Mouse (Mus musculus): ENCODE measurements at regions not wholly inside any gene's neighbourhood (a gene's known extent, or its start where the extent isn't known, plus 50 kb on each side); places are given as distances from the start of the nearest gene placed in this dataset.
"Not testable (repeated sequence)": the region's sequence is repeated elsewhere in the genome, so short reads cannot be mapped to it uniquely, and the experiment has no call there.

DNA sequence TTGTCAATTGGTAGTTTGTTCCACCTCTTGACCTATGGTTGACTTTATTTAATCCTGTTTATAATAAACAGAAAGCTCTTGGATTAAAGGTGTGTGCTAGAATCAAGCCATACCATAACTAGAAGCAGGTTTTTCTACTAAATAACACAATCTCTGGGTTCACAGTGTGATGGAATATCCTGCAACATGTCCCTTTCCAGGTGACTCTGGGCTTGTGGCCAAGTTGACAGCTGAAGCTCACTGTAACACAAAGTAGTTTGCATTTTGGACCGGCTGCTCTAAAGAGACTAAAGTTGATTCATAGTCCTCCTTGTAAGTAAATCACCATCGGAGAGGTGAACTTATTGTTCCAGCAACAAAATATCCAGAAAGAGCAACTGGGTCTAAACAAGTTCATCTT is 149.3 kb upstream of the Kctd3 start:
- DNase-seq (ENCODE audit: low spot score in 2 of 2): peak in 1 of 2 experiments; percentile 29

GRCm38 (mm10) chr1:189154376-189154775 is 146.7 kb upstream of the Kctd3 start:
- no peak for DNase-seq (ENCODE audit: low spot score in 2 of 2)

DNA sequence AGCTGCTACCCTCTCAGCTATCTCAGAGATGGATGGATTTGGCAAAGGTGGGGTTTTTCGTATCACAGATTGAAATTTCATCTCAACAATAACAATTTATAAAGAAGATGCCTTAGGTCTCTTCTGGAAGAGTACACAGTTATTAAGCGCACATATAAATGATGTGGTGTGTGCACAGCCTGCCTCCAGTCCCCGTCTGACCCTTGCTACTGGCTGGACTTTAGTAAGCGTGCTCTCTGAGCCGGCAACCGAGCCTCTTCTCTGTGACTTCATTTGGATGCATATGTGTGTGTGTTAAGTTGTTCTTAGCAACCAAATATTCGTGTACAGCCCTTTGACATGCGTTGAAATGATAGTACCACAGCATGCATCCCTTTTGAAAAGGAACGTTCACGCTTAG is 145.5 kb upstream of the Kctd3 start:
- DNase-seq (ENCODE audit: low spot score in 2 of 2): no peak

DNA sequence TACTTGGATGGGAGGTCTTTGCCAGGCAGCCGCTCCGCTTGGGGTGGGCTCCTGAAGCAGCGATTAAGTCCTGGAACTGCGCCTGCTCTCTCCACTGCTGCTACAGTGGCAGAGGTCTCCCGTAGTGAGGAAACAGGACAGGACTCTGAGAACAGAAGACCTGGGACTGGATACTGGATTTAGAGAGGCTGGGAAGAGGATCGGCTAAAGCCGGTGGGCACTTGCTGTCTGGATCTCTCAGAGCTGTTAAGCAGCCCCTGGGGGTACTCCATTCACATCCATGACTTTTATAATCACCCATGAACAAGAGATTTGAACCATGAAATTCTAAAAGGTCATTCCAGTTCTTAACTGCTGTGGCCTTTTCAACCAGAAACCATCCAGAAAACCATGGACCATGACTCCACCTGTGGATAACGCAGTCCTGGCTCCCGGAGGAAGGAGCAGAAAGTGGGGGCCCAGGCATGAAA is 135.4 kb upstream of the Kctd3 start:
- DNase-seq (ENCODE audit: low spot score in 2 of 2): no peak

GRCm38 (mm10) chr1:189142551-189142950 is 134.9 kb upstream of the Kctd3 start:
- no peak for DNase-seq (ENCODE audit: low spot score in 2 of 2)

DNA sequence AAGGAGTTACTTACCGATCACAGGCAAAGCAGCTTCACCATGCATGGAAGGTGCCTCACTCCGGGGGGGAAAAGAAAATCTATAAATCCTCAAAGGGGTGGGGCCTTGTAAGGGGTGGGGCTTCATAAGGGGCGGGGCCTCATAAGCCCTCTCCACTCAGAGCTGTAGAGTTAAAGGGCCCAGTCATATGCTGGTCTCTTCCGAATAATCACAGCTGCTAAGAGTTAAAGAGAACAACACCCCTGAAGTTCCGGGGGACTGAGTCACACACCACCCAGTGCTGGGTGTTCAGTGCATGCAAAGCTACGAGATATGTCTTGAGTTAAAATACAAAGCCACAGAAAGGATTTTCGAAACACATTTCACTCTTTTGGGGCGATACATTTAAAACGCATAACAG is 134.1 kb upstream of the Kctd3 start:
- no peak for DNase-seq (ENCODE audit: low spot score in 2 of 2)

DNA sequence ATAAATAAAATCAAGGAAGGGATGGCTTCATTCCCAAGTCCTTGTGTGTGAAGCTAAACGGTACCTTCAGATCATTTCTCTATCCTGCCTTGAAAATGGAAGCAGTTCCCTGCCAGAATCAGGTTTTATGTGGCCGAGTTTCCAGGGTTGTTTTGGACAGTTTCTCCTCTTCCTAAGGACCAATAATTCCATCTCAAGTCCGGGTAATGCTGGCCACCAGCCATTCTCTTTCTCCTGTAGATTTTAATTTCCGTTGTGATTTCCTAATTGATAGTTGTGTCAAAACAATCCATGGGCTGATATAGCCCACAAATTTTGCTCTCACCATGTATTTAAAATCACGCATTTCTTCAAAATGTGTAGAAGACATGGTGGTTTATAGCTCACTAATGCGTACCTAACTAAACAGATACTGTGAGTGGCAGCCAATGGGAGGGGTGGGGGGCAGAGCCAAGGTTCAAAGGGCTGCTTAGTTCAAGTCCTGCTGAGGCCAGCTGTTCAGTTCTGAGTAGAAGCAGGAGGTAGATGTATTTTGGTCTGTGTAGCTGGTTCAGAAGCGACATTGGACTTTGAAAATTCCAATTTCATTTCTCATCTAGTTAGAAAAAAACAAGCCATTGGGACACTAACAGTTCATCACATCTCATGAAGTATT is 129.2 kb upstream of the Kctd3 start:
- DNase-seq (ENCODE audit: low spot score in 2 of 2): no peak

- no peak for DNase-seq (ENCODE audit: low spot score in 2 of 2)
These were observed 128.2 kb upstream of the Kctd3 start for GRCm38 (mm10) chr1:189135826-189136225.

DNA sequence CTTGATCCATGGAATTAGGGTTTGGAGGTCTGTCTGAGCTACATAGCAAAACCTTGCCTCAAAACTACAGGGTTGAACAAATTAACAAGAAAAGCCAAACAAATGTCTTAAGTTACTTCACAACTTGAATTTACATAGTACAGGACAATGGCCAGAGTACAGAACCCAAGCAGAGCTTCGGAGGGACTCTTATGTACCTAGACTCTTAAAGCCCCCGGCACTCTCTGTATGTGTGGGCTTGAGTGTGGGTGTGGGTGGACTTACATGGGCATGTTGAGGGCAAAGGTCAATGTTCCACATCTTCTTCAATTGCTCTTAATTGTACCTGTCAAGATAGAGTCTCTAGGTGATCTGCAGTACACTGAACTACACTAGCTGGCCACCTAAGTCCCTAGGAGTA is 121.1 kb upstream of the Kctd3 start:
- no peak for DNase-seq (ENCODE audit: low spot score in 2 of 2)

DNA sequence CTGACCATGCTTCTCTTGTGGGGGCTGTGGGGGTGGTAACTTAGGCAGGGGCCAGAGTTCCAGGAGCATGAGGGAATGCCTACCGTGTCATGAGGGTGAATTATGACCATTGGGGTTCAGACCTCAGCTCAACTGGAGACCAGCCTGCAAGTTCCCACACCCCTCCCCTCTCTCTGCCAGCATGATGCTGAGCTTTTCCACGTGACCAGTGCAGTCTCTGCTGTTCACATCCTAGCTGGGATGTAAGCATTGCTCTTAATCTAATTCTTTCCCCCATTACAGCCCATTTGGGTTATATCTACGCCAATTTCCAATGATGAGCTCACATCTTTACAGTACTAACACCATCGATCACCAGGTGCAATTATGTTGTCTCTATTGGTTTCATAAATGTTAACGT is 120.6 kb upstream of the Kctd3 start:
- DNase-seq (ENCODE audit: low spot score in 2 of 2): not testable (repeated sequence)

DNA sequence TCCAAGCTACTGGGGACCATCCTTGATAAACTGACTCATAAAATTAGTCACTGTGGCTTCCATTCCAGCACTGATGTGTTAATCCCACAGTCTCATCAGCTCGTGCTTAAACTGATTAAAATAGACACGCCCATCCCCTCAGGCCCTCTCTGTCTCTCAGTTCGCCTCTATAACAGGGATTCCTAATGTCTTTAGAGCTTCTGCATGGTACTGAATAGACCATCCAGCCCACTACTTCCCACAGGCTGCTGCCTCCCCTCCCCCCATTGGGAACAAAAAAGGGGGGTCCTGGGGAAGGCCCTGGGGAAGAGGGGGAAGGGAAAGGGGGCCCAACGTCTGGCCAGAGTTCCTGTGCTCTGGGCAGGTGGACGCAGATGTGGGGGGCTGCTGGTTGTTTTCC is 119.7 kb upstream of the Kctd3 start:
- no peak for DNase-seq (ENCODE audit: low spot score in 2 of 2)

- DNase-seq (ENCODE audit: low spot score in 2 of 2): peak; percentile 21 to 39
These were observed 112.5 kb upstream of the Kctd3 start for GRCm38 (mm10) chr1:189119941-189120735.

- DNase-seq (ENCODE audit: low spot score in 2 of 2): not testable (repeated sequence)
These were observed 111.4 kb upstream of the Kctd3 start for GRCm38 (mm10) chr1:189119005-189119404.

- no peak for DNase-seq (ENCODE audit: low spot score in 2 of 2)
These were observed 110.9 kb upstream of the Kctd3 start for GRCm38 (mm10) chr1:189118582-189118981.

GRCm38 (mm10) chr1:189115914-189116313 is 108.3 kb upstream of the Kctd3 start:
- no peak for DNase-seq (ENCODE audit: low spot score in 2 of 2)

- no peak for DNase-seq (ENCODE audit: low spot score in 2 of 2)
These were observed 107.6 kb upstream of the Kctd3 start for GRCm38 (mm10) chr1:189115279-189115678.

DNA sequence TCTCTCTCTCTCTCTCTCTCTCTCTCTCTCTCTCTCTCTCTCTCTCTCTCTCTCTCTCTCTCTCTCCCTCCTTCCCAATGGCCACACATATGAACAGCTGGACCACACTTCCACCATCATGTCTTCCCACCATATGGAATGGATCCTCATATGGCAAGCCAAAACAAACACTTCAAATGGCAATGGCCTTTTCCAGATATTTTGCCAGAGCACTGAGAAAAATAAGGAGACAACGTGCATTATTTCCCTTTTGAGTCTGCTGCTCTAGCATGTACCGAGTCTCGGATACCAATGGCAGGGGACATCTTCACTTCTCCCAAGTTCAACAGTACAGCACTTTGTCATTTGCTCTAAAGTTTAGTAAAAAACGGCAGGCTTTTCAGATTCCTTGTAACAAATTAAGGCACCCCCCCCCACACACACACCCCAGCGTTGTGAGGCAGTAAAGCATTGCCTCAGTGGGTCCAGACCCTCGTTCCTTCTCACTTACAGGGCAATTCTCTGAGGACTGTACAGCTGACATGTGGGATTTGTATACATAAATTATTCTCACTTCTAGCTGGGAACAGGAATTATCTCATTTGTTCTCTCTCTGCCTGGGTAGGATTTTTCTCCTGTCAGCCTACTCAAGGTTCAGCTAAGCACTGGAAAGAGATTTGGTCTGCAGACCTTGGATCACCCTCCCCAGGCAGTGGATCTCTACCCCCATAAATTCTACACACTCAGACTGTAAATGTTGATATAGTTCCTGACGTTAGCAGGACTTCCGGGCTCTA is 100.8 kb upstream of the Kctd3 start:
- DNase-seq (ENCODE audit: low spot score in 2 of 2): no peak

DNA sequence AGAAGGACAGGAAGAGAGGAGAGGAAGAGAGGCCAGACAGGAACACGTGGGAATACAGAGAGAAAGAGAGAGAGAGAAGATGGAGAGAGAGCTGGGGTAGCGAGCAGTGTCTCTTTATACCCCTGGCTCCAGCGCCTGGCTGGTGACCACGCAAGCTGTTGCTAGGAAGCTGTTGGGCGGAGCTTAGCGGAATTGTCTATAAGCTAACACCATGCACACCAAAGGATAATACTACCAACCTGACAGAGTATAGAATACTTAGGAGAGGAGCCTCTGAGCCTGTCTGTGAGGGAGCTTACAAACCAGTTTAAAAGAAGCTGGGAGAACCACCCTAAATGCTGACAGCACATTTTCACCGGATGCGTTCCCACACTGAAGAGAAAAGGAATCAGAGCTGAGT is 100.2 kb upstream of the Kctd3 start:
- DNase-seq (ENCODE audit: low spot score in 2 of 2): peak; percentile 33 to 44

DNA sequence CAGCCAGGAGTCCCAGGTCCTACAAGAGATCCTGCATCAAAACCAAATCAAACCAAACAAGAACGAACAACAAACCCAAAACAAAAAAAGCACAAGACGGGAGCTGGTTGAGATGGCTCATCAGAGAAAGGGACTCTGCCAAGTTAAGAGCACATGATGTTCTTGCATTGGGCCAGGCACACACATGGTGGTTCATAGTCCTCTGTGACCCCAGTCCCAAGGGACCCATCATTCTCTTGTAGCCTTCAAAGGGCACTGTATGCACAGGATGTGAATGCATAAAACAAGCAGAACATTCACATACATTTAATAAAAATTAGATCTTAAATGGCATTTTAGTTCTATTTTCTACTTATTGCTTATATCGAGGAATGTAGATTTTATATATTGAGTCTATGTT is 99.5 kb upstream of the Kctd3 start:
- no peak for DNase-seq (ENCODE audit: low spot score in 2 of 2)

DNA sequence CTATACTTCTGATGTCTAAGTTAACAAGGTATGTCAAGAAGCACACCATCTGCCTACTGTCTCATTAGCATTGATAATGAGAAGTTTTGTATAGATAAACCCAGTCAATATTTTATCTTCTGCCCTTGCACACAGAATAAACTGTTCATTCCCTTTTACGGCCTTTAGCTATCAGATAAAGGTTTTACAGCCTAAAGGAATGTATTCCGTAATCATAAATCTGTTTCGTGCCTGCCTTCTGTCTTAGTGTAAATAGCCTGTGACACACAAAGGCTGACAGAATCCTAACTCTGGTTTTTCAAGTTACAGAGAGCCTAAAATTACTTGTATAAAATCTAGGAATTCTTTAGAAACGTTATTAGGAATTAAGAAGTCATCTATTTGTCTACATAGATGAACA is 97.6 kb upstream of the Kctd3 start:
- no peak for DNase-seq (ENCODE audit: low spot score in 2 of 2)

GRCm38 (mm10) chr1:189102781-189103180 is 95.1 kb upstream of the Kctd3 start:
- DNase-seq (ENCODE audit: low spot score in 2 of 2): no peak

DNA sequence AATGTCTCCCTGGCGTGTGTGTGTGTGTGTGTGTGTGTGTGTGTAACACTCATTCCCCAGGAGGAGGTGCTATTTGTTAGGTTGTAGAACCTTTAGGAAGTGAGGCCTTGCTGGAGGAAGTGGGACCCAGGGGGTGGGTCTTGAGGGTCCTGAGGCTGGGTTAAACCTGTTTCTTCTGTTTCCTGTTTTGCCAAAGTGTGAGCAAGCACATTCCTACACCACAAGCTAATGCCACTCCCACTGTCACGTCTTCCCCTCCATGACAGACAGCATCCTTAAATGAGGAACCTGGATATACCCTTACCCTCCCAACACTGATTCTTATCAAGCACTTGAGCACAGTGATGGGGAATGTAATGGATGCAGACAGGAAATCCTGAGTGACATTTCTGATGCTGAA is 91.5 kb upstream of the Kctd3 start:
- DNase-seq (ENCODE audit: low spot score in 2 of 2): no peak

Data from layer of hippocampus, postnatal 14 days (tissue).